Mouse (Mus musculus): ENCODE data around the gene Cacnb1. TPM values are rescaled to one million over a fixed set of nuclear protein-coding genes. Genes with fewer than 3 reads are reported as not detected.
A peak's percentile ranks its signal among the peaks of the same experiment; 100 is the strongest.

Cacnb1 gene
- total and polyA plus RNA-seq, 3 experiments, result 0.36 to 0.55 TPM; not detected in 1

DNA sequence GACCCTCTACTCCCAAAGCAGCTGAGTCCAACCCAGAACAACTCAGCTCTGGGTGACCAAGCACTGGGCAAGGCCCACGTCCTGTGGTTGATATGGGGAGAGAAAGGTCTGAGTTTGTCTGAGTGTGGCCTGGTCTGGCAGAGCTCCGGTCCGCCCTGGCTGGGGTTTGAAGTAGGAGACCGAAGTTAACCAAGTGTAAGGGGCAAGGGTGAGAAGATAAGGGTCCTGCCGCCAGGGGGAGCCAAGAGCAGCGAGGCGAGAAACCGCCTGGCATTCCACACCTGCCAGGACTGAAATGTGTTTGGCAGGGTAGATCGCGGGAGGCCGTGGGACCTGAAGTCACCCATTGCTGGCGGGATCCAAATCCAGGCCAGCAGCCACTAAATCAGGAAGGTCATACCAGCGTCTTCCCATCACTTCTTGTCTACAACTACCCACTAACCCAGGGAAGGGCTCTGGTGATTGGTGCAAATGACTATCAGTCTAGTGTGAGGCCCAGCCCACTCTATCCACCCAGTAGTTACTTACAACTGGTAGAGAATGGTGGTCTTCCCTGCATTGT, 28.2 kb downstream of the Cacnb1 start (continued):
- TF ChIP-seq MAZ (IDR thresholded peaks at IDR 0.05; ENCODE audit: low read depth, low read length), result no peak
- TF ChIP-seq RCOR1 (conservative IDR thresholded peaks at IDR 0.05; ENCODE audit: low read depth, low read length), result 0 out of 2 replicates have a peak, but pooled peaks have one; percentile 56
- TF ChIP-seq MXI1 (IDR thresholded peaks at IDR 0.05; ENCODE audit: low read depth, low read length), result peak; percentile 91
- TF ChIP-seq NRF1 (IDR thresholded peaks at IDR 0.05; ENCODE audit: low read depth, low read length), result no peak
- TF ChIP-seq JUND (conservative IDR thresholded peaks at IDR 0.05; ENCODE audit: low read depth, low read length), result no peak
- TF ChIP-seq POLR2A (IDR thresholded peaks at IDR 0.05; ENCODE audit: low read depth, low read length), result peak; percentile 66
- TF ChIP-seq EP300 (IDR thresholded peaks at IDR 0.05; ENCODE audit: low read length), result no peak
- no peak for TF ChIP-seq TBP (conservative IDR thresholded peaks at IDR 0.05; ENCODE audit: low read depth, low read length)

DNA sequence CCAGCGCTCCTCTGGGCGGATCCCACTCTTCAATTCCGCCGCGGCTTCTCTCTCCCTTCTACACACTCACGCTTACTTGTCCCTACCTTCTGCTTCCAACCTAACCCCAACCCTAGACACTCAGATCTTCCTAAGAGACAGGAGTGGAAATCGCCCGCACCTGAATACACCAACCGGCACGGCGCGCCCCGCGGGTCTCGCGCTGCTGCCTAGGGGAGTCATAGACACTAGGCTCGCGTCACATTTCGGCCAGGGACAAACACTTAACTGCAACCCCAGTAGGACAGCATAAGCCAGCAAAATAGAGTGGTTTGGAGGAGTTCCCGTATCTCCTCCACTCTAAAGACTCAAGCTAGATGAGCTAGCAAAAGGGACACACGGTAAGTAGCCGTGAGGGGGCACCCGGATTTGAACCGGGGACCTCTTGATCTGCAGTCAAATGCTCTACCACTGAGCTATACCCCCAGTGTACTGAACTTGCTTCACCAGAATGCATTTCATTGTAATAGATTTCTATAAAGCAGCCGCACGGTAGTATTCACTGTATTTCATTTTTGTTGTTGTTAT, 34.2 kb downstream of the Cacnb1 start:
- Histone ChIP-seq H3K4me3 (replicated peaks in 1 of 3; ENCODE audit: low read depth in 2 of 3, low read length in 2 of 3, poor library complexity in 1 of 3) (peak overlapping the region; percentile 67 to 79 (median 74)), H3K4me1 (ENCODE audit: control insufficient read depth in 1 of 2, insufficient read depth in 2 of 2) (peaks cover 0 to 48% of the 10 kb centered on the region in 2 experiments; a peak in 2 of 4 replicates), H3K27ac (ENCODE audit: insufficient read depth, low read depth) (peak overlapping the region; percentile 73), H3K9me3 (replicated peaks; ENCODE audit: low read length) (no peaks in the 10 kb centered on the region), H3K9ac (ENCODE audit: insufficient read depth, low read depth) (peak overlapping the region; percentile 76), H3K4me2 (ENCODE audit: insufficient read depth, low read depth, poor library complexity, severe bottlenecking) (peak overlapping the region; percentile 56; the same call in 1 of the 2 replicates), H3K27me3 (replicated peaks) (no peaks in the 10 kb centered on the region), H3K36me3 (replicated peaks in 1 of 2; ENCODE audit: control insufficient read depth in 1 of 2, insufficient read depth in 1 of 2, low read length in 1 of 2) (peaks cover 4 to 31% of the 10 kb centered on the region in 2 experiments), H3K79me2 (replicated peaks; ENCODE audit: control insufficient read depth, extremely low read depth, insufficient read depth, poor library complexity, severe bottlenecking) (no peaks in the 10 kb centered on the region)
- in situ Hi-C loops (cut with MboI; ENCODE audit: low pct_ligation_motif_present, low pct_unique_long_range_greater_than_20kb, low sequenced_read_pairs) (loop anchor here (5.0 kb wide), 2 partner anchors 91 to 191 kb away; partner anchors contain the start of gene Lasp1), dilution Hi-C loops (cut with MboI; ENCODE audit: extremely low pct_ligation_motif_present, extremely low pct_unique_long_range_greater_than_20kb, low sequenced_read_pairs) (no loop called here)
- peak; percentile 93 for DNase-seq (ENCODE audit: extremely low read depth)
- peak; percentile 79; the same call in 1 of the 2 replicates for TF ChIP-seq POLR2A (IDR thresholded peaks at IDR 0.05; ENCODE audit: low read depth, low read length)
- no peak for TF ChIP-seq ZC3H11A (IDR thresholded peaks at IDR 0.05; ENCODE audit: low read depth, low read length)
- no peak for TF ChIP-seq RAD21 (IDR thresholded peaks at IDR 0.05; ENCODE audit: low read depth, low read length)
- TF ChIP-seq SIN3A (IDR thresholded peaks at IDR 0.05; ENCODE audit: low read length), result peak; percentile 22; the same call in 1 of the 2 replicates
- 0 out of 2 replicates have a peak, but pooled peaks have one; percentile 35 for TF ChIP-seq POLR2AphosphoS2 (IDR thresholded peaks at IDR 0.05; ENCODE audit: low read depth, low read length)
- TF ChIP-seq MXI1 (IDR thresholded peaks at IDR 0.05; ENCODE audit: low read depth, low read length), result no peak
- TF ChIP-seq GABPA (IDR thresholded peaks at IDR 0.05; ENCODE audit: insufficient replicate concordance, low read depth, low read length), result no peak
- TF ChIP-seq NELFE (IDR thresholded peaks at IDR 0.05; ENCODE audit: low read depth, low read length), result no peak; the same call in 1 of the 2 replicates
- peak; percentile 99 for TF ChIP-seq MAFK (IDR thresholded peaks at IDR 0.05; ENCODE audit: insufficient replicate concordance, low read length)
- no peak for TF ChIP-seq USF1 (IDR thresholded peaks at IDR 0.05; ENCODE audit: low read depth, low read length)
- TF ChIP-seq HCFC1 (IDR thresholded peaks at IDR 0.05; ENCODE audit: low read depth, low read length), result no peak
- no peak for TF ChIP-seq MAX (IDR thresholded peaks at IDR 0.05; ENCODE audit: low read length)
- no peak for TF ChIP-seq JUN (IDR thresholded peaks at IDR 0.05; ENCODE audit: insufficient read depth, low read depth, low read length)
- no peak for TF ChIP-seq PAX5 (IDR thresholded peaks at IDR 0.05; ENCODE audit: low read length)
- TF ChIP-seq MAZ (IDR thresholded peaks at IDR 0.05; ENCODE audit: low read depth, low read length), result peak; percentile 84
- TF ChIP-seq CHD2 (IDR thresholded peaks at IDR 0.05; ENCODE audit: low read length), result 0 out of 2 replicates have a peak, but pooled peaks have one; percentile 43
- no peak; the same call in 1 of the 2 replicates for TF ChIP-seq ETS1 (conservative IDR thresholded peaks at IDR 0.05; ENCODE audit: low read depth, low read length)
- peak; percentile 91 for TF ChIP-seq KAT2A (IDR thresholded peaks at IDR 0.05; ENCODE audit: insufficient replicate concordance, low read length)
- TF ChIP-seq EP300 (IDR thresholded peaks at IDR 0.05; ENCODE audit: low read length), result no peak
- TF ChIP-seq USF2 (conservative IDR thresholded peaks at IDR 0.05; ENCODE audit: low read depth, low read length), result no peak
- TF ChIP-seq MYC (IDR thresholded peaks at IDR 0.05; ENCODE audit: low read depth, low read length), result no peak
- no peak for TF ChIP-seq RCOR1 (conservative IDR thresholded peaks at IDR 0.05; ENCODE audit: low read depth, low read length)
- TF ChIP-seq UBTF (IDR thresholded peaks at IDR 0.05; ENCODE audit: low read depth, low read length), result no peak
- no peak; a peak in 1 of 4 replicates for TF ChIP-seq CTCF (conservative IDR thresholded peaks at IDR 0.05 in 1 of 2, IDR thresholded peaks at IDR 0.05 in 1 of 2; ENCODE audit: low read depth in 2 of 2, low read length in 2 of 2)
- TF ChIP-seq ZNF384 (IDR thresholded peaks at IDR 0.05; ENCODE audit: low read depth, low read length), result no peak
- TF ChIP-seq TCF12 (IDR thresholded peaks at IDR 0.05; ENCODE audit: low read depth, low read length), result peak; percentile 39; the same call in 1 of the 2 replicates
- TF ChIP-seq JUND (conservative IDR thresholded peaks at IDR 0.05; ENCODE audit: low read depth, low read length), result no peak; the same call in 1 of the 2 replicates
- no peak for TF ChIP-seq MEF2A (IDR thresholded peaks at IDR 0.05; ENCODE audit: borderline replicate concordance, low read depth, low read length)
- peak; percentile 90; the same call in 1 of the 2 replicates for TF ChIP-seq E2F4 (IDR thresholded peaks at IDR 0.05; ENCODE audit: insufficient replicate concordance, low read depth, low read length)
- peak; percentile 76 for TF ChIP-seq NRF1 (IDR thresholded peaks at IDR 0.05; ENCODE audit: low read depth, low read length)
- TF ChIP-seq ZKSCAN1 (IDR thresholded peaks at IDR 0.05; ENCODE audit: borderline replicate concordance, low read depth, low read length), result no peak
- TF ChIP-seq IRF4 (IDR thresholded peaks at IDR 0.05; ENCODE audit: low read depth, low read length), result no peak
- no peak for TF ChIP-seq CHD1 (IDR thresholded peaks at IDR 0.05; ENCODE audit: low read depth, low read length)
